Mouse (Mus musculus) testis, postnatal 10 days (tissue): ENCODE results near the gene Sec14l4.

Experiments used
- DNase-seq: peaks from one replicate; pipeline ENCODE4 v3.0.0; 2021; ENCODE audit warnings: low spot score

The Sec14l4 gene

GRCm38 (mm10) chr11:4027561-4028334 is 3.5 kb upstream of the Sec14l4 start:
- no peak for DNase-seq

- no peak for DNase-seq
Measured at GRCm38 (mm10) chr11:4029343-4029742, 1.9 kb upstream of the Sec14l4 start.

- no peak for DNase-seq
Measured at GRCm38 (mm10) chr11:4031961-4032360, 699 bp downstream of the Sec14l4 start.

- no peak for DNase-seq
Measured at GRCm38 (mm10) chr11:4033471-4033870, 2.2 kb downstream of the Sec14l4 start.

GRCm38 (mm10) chr11:4034169-4034568 is 2.9 kb downstream of the Sec14l4 start:
- no peak for DNase-seq

GRCm38 (mm10) chr11:4035116-4035892 is 4.0 kb downstream of the Sec14l4 start:
- no peak for DNase-seq

- no peak for DNase-seq
Measured at GRCm38 (mm10) chr11:4035916-4036315, 4.7 kb downstream of the Sec14l4 start.

GRCm38 (mm10) chr11:4036365-4037084 is 5.3 kb downstream of the Sec14l4 start:
- DNase-seq = no peak

- DNase-seq = no peak
Measured at GRCm38 (mm10) chr11:4039951-4040350, 8.7 kb downstream of the Sec14l4 start.

- DNase-seq = no peak
Measured at GRCm38 (mm10) chr11:4041123-4041625, 9.9 kb downstream of the Sec14l4 start.

- no peak for DNase-seq
Measured at GRCm38 (mm10) chr11:4043081-4043480, 11.8 kb downstream of the Sec14l4 start.

- peak; percentile 67 for DNase-seq
Measured at GRCm38 (mm10) chr11:4046526-4046925, 15.3 kb downstream of the Sec14l4 start.

GRCm38 (mm10) chr11:4047766-4048165 is 16.5 kb downstream of the Sec14l4 start:
- no peak for DNase-seq

- DNase-seq = no peak
Measured at GRCm38 (mm10) chr11:4048438-4048837, 17.2 kb downstream of the Sec14l4 start.

- peak; percentile 85 for DNase-seq
Measured at GRCm38 (mm10) chr11:4053586-4053985, 22.3 kb downstream of the Sec14l4 start.

GRCm38 (mm10) chr11:4060866-4061575 is 29.8 kb downstream of the Sec14l4 start:
- no peak for DNase-seq

- DNase-seq = no peak
Measured at GRCm38 (mm10) chr11:4062523-4062922, 31.3 kb downstream of the Sec14l4 start.

- DNase-seq = no peak
Measured at GRCm38 (mm10) chr11:4062981-4063380, 31.7 kb downstream of the Sec14l4 start.

- no peak for DNase-seq
Measured at GRCm38 (mm10) chr11:4064627-4065122, 33.4 kb downstream of the Sec14l4 start, which contains the start of gene Sec14l3. Gene Sec14l3 (plus strand): TSS chr11:4064841.

- no peak for DNase-seq
Measured at GRCm38 (mm10) chr11:4069664-4070063, 38.4 kb downstream of the Sec14l4 start.

GRCm38 (mm10) chr11:4076633-4077032 is 45.4 kb downstream of the Sec14l4 start:
- DNase-seq = peak; percentile 87
